Mouse (Mus musculus) cortical plate, adult 2 months (tissue): ENCODE data around the gene Ube2v1.
"Not testable (repeated sequence)": the region's sequence is repeated elsewhere in the genome, so short reads cannot be mapped to it uniquely, and the experiment has no call there.

ENCODE experiments used
- CTCF ChIP-seq: fragments of 200-500 bp; IDR thresholded peaks from 2 replicates; pipeline ENCODE4 v1.5.1; 2011; ENCODE audit warnings: mild to moderate bottlenecking, control low read depth, low read length; ENCODE audit not compliant: insufficient read depth; ENCODE audit errors: extremely low read depth
- POLR2A ChIP-seq: fragments of 200-500 bp; IDR thresholded peaks from 2 replicates; pipeline ENCODE4 v1.6.1; 2011; ENCODE audit warnings: mild to moderate bottlenecking, low read length, control low read depth; ENCODE audit not compliant: insufficient read depth; ENCODE audit errors: extremely low read depth

DNA sequence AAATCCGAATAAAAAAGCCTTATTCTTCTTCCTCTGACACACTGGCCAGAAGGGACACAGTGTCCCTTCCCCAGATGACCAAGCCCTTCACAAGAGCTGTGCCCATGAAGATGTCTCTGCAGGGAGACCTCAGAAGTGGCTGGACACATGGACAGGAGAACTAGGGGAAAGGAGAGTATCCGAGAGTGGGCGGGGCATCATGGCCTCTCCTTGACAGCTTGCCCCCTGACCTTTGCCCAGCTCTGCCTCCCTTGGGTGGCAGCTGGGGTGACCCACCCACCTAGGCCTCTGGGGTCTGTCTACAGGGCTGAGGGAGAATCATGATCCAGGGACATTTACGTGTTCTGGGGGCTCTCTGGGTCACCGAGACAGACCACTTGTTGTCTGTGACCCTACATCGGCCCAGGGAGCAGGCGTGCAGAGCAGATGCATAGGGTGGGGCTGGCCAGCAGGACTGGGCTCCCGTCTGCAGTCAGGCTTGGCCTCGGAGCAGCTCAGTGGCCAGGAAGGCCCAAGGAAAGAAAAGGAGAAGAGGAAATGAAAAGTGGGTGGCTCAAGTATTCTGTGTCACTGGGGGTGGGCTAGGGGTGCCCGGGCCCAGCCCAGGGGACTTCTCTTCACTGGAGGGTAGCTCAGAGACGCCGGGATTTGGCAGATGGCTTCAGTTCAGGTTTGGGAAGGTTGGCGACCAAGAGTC lies 11.6 kb upstream of the Ube2v1 start:
- not testable (repeated sequence) for TF ChIP-seq POLR2A, CTCF
